Mouse (Mus musculus): ENCODE measurements at regions not wholly inside any gene's neighbourhood (a gene's known extent, or its start where the extent isn't known, plus 50 kb on each side); places are given as distances from the start of the nearest gene placed in this dataset.

DNA sequence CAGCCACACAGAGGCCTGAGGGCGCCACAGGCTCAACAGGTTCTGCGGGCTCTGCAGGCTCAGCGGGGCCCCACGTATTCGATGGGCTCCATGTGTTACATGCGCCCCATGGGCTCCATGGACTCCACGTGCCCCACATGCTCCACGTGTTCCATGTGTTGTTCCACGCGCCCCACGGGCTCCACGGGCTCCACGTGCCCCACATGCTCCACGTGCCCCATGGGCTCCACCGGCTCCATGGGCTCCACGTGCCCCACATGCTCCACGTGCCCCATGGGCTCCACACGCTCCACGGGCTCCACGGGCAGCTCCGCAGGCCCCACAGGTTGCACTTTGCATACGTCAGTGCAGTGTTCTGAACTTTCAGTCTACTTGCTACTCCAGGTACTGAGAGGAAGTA lies 114.0 kb upstream of the Map1b start:
- H3K4me1 ChIP-seq (ENCODE audit: insufficient read depth, low read length) = no peaks in the 10 kb centered on the region
- H3K36me3 ChIP-seq (ENCODE audit: insufficient read depth, low read length) = no peaks in the 10 kb centered on the region
- H3K9ac ChIP-seq (replicated peaks; ENCODE audit: low read length) = no peak overlapping the region
- ATAC-seq (no peak), DNase-seq (ENCODE audit: low spot score) (no peak)
- H3K4me2 ChIP-seq (ENCODE audit: low read depth, low read length) = no peak overlapping the region
- 95% methylated on average over 22 of the region's 22 CpGs for WGBS
- no peak overlapping the region for H3K27ac ChIP-seq
- H3K4me3 ChIP-seq (ENCODE audit: low read length) = no peak overlapping the region
- TF ChIP-seq CTCF (IDR thresholded peaks at IDR 0.05; ENCODE audit: low read depth) = no peak
- H3K27me3 ChIP-seq (ENCODE audit: insufficient read depth, low read length) = no peaks in the 10 kb centered on the region
- H3K9me3 ChIP-seq (ENCODE audit: low read length) = no peaks in the 10 kb centered on the region

DNA sequence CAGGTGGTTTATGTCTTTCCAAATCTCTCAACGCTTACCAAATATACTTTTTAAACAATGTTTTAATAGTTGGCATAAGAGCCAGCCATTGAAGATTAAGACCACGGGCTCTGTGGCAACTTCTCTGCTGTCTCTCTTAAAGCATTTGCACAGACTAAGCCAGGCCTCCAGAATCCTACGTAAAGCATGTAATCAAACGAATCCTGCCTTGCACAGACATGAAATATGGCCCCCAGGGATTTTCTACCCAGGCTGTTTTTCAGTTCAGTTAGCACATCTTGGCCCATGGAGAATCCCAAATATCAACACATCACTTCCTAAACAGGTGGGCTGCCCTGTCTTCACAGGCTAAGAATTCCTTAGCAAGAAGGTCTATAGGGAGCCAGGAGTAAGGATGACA lies 108.9 kb upstream of the Map1b start:
- no peak overlapping the region for H3K4me2 ChIP-seq (ENCODE audit: low read depth, low read length)
- DNase-seq (ENCODE audit: low spot score) (no peak), ATAC-seq (no peak)
- no peaks in the 10 kb centered on the region for H3K9me3 ChIP-seq (ENCODE audit: low read length)
- no peaks in the 10 kb centered on the region for H3K27me3 ChIP-seq (ENCODE audit: insufficient read depth, low read length)
- TF ChIP-seq CTCF (IDR thresholded peaks at IDR 0.05; ENCODE audit: low read depth) = no peak
- no peak overlapping the region for H3K9ac ChIP-seq (replicated peaks; ENCODE audit: low read length)
- no peaks in the 10 kb centered on the region for H3K4me1 ChIP-seq (ENCODE audit: insufficient read depth, low read length)
- WGBS = 86% methylated on average over 4 of the region's 4 CpGs
- no peaks in the 10 kb centered on the region for H3K36me3 ChIP-seq (ENCODE audit: insufficient read depth, low read length)
- H3K27ac ChIP-seq = no peak overlapping the region
- no peak overlapping the region for H3K4me3 ChIP-seq (ENCODE audit: low read length)

DNA sequence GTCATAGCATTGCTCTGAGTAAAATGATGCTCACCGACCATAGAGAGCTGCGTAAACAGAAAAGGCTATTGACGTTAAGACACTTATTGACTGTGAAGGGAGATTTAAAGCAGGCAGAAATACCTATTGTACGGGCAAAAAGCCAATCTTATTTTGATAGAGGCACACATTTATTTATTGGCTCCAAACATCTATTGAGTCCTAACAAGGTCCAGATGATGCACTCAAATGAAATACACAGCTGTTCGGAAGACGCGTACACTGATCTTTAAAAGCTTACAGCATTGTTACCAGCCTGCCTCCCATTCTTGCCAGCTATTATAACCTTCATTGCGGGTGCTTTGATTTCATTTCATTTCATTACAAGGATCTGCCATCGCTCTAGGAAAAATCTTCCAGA lies 102.0 kb upstream of the Map1b start:
- H3K9me3 ChIP-seq (ENCODE audit: low read length) = no peaks in the 10 kb centered on the region
- DNase-seq (ENCODE audit: low spot score) = no peak
- no peak for ATAC-seq
- no peak overlapping the region for H3K4me3 ChIP-seq (ENCODE audit: low read length)
- no peaks in the 10 kb centered on the region for H3K4me1 ChIP-seq (ENCODE audit: insufficient read depth, low read length)
- H3K4me2 ChIP-seq (ENCODE audit: low read depth, low read length) = no peak overlapping the region
- H3K36me3 ChIP-seq (ENCODE audit: insufficient read depth, low read length) = no peaks in the 10 kb centered on the region
- H3K27ac ChIP-seq = no peak overlapping the region
- no peak for TF ChIP-seq CTCF (IDR thresholded peaks at IDR 0.05; ENCODE audit: low read depth)
- no peak overlapping the region for H3K9ac ChIP-seq (replicated peaks; ENCODE audit: low read length)
- H3K27me3 ChIP-seq (ENCODE audit: insufficient read depth, low read length) = no peaks in the 10 kb centered on the region
- WGBS = 80% methylated on average over 9 of the region's 9 CpGs

DNA sequence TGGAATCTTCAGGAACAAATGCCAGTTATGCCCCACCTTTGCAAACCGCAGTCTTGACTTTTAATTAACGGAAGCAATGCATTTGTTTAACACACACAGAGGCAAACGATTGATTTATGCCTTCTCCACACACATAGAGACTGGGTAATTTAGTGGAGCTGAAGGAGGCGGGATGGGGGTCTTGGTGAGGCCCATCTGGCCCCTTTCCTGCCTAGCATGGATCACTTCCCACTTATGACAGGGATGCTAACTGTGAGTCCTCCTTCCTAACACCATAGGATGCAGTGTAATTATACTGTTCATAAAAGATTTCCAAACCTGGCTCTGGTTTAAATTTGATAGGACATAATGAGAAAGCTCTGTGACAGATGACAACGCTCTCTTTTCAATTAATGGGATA lies 101.1 kb upstream of the Map1b start:
- Histone ChIP-seq H3K36me3 (ENCODE audit: insufficient read depth, low read length) (no peaks in the 10 kb centered on the region), H3K4me3 (ENCODE audit: low read length) (no peak overlapping the region), H3K27me3 (ENCODE audit: insufficient read depth, low read length) (no peaks in the 10 kb centered on the region), H3K4me1 (ENCODE audit: insufficient read depth, low read length) (no peaks in the 10 kb centered on the region), H3K9me3 (ENCODE audit: low read length) (no peaks in the 10 kb centered on the region), H3K4me2 (ENCODE audit: low read depth, low read length) (no peak overlapping the region), H3K27ac (no peak overlapping the region), H3K9ac (replicated peaks; ENCODE audit: low read length) (no peak overlapping the region)
- TF ChIP-seq CTCF (IDR thresholded peaks at IDR 0.05; ENCODE audit: low read depth) = no peak
- DNase-seq (ENCODE audit: low spot score) = no peak
- WGBS = 71% methylated on average over 5 of the region's 5 CpGs
- no peak for ATAC-seq

DNA sequence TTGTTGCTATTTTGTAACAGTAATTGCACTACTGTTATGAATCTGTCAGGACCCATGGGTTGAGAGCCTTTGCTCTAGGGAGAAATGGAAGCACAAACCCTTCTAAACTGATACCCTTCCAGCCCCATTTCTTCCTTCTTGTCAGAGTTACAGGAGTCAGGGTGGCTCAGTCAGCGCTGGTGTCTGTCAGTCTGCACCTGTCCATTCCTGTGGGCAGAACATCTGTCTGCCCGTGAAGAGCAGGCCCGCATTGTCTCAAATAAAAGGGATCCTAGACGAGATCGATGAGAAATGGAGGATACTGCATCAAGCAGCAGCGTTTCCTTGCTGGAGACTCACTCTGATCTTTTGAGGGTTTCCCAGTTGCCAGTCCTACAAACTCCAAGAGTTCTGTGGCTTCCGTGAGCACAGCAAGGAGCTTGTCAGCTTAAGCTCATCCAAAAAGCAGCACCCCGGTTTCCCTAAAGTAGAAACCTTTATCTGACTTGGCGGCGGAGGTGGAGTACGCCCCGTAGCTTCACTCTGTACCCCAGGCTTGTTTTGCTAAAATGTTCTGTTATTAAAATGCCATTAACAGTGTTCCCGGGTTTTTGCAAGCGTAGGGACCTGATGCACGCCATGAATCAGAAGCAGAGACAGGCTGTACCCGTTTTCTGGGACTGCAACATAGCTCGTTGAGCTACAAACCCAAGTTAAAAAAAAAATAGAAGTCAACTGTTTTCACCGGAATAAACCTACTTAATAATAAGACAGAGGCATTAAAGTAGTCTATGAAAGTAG lies 95.6 kb upstream of the Map1b start:
- Histone ChIP-seq H3K27ac (no peak overlapping the region), H3K36me3 (ENCODE audit: insufficient read depth, low read length) (no peaks in the 10 kb centered on the region), H3K4me2 (ENCODE audit: low read depth, low read length) (no peak overlapping the region), H3K4me1 (ENCODE audit: insufficient read depth, low read length) (peaks cover 10% of the 10 kb centered on the region), H3K27me3 (ENCODE audit: insufficient read depth, low read length) (no peaks in the 10 kb centered on the region), H3K4me3 (ENCODE audit: low read length) (no peak overlapping the region), H3K9ac (replicated peaks; ENCODE audit: low read length) (no peak overlapping the region), H3K9me3 (ENCODE audit: low read length) (no peaks in the 10 kb centered on the region)
- TF ChIP-seq CTCF (IDR thresholded peaks at IDR 0.05; ENCODE audit: low read depth) = no peak
- WGBS = 72% methylated on average over 18 of the region's 18 CpGs
- DNase-seq (ENCODE audit: low spot score) (no peak), ATAC-seq (no peak)

DNA sequence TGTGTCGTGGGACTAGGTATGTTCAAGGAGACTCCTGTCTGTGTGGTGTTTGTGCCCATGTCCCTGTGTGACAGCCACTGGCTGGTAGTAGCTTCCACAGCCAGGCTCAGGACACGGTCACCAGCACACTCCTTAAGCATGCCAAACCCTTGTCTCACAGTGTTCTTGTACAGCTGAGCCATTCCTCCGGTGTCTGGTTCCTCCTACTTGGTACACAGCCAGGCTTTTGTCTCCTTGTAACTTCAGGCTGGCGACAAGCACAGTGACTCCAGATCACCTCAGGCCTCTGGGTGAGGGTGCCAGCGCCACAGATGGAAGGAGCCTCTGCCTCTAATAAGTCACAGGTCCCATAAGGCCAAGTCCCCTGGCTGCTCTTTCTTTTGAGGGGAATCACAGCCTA lies 94.2 kb upstream of the Map1b start:
- TF ChIP-seq CTCF (IDR thresholded peaks at IDR 0.05; ENCODE audit: low read depth) = no peak
- Histone ChIP-seq H3K27ac (no peak overlapping the region), H3K27me3 (ENCODE audit: insufficient read depth, low read length) (no peaks in the 10 kb centered on the region), H3K36me3 (ENCODE audit: insufficient read depth, low read length) (no peaks in the 10 kb centered on the region), H3K4me1 (ENCODE audit: insufficient read depth, low read length) (peaks cover 10% of the 10 kb centered on the region), H3K4me2 (ENCODE audit: low read depth, low read length) (no peak overlapping the region), H3K4me3 (ENCODE audit: low read length) (no peak overlapping the region), H3K9ac (replicated peaks; ENCODE audit: low read length) (no peak overlapping the region), H3K9me3 (ENCODE audit: low read length) (no peaks in the 10 kb centered on the region)
- ATAC-seq (0 out of 2 replicates have a peak, but pooled peaks have one; percentile 19), DNase-seq (ENCODE audit: low spot score) (peak; percentile 28)
- WGBS = 50% methylated on average over 5 of the region's 5 CpGs

Measured in hindbrain, postnatal 0 days (tissue).